Mouse (Mus musculus): ENCODE results near the gene Dedd.

GRCm38 (mm10) chr1:171365934-171366333 is 37.0 kb downstream of the Dedd start:
- TF ChIP-seq CTCF (IDR thresholded peaks at IDR 0.05; ENCODE audit: low read depth) (no peak), EP300 (IDR thresholded peaks at IDR 0.05; ENCODE audit: low read depth) (no peak)
